Mouse (Mus musculus) left cerebral cortex, adult 18-20 months (tissue): ENCODE measurements around the gene Cdh10. TPM values are rescaled to one million over a fixed set of nuclear protein-coding genes. Genes with fewer than 3 reads are reported as not detected.

Experiments used
- DNase-seq, 2 experiments: peaks; one replicate each; pipeline ENCODE4 v3.0.0; 2021 to 2022; ENCODE audit warnings: low spot score in 2 of 2, mixed read lengths in 1 of 2
- total RNA-seq, 2 experiments: library from RNA; stranded (reverse); gene quantifications; 2 replicates each; pipeline ENCODE4 v1.2.3; 2021

The Cdh10 gene
- total RNA-seq, 2 experiments from 2014 or later = 44.8 to 50.9 TPM

DNA sequence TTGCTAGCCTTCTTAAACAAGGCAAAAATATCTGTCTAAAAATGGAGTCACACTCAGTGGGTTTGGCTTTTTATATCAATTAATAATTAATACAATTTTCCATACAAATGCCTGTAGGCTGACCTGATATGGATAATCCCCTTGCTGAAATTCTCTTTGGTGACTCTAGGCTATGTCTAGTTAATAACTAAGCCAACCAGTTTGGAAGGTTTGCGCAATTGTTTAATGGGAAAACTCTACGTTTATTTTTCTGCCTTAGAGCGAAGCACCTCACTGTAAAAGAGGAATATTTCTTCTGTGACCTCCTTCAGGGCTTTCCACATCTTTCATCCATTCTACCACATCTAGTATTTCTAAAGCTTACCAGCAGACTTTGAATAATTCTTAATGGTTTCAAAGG lies 133.5 kb downstream of the Cdh10 start:
- DNase-seq = no peak

DNA sequence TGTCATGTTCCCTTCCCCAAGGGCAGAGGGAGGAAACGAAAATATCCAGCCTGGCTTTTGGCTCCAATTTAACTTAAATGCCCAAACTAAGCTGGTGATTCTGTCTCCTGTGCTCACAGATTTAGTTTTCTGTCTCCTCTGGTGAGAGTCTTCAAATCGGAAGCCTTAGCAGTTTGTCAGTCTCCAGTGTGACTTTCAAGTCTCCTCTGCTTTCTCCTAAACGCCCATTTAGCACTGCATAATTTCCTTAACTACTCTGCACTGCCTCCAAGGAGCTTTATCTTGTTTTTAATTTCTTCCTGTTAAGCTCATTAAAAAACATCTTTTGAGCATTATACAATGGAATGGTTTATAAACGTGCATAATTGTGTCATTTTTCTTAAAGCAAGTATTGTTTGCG lies 156.3 kb downstream of the Cdh10 start:
- DNase-seq = no peak

DNA sequence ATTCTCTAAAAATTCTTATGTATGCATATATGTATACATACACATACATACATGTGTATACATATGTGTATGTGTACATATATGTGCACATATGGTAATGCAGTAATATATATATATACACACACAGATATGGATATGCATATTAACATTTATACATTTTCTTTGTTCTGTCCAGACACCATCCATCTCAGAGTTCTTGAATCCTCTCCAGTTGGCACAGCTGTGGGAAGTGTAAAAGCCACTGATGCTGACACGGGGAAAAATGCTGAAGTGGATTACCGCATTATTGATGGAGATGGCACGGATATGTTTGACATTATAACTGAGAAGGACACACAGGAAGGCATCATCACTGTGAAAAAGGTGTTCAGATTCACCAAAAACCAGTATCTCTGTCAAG lies 166.1 kb downstream of the Cdh10 start:
- no peak for DNase-seq

DNA sequence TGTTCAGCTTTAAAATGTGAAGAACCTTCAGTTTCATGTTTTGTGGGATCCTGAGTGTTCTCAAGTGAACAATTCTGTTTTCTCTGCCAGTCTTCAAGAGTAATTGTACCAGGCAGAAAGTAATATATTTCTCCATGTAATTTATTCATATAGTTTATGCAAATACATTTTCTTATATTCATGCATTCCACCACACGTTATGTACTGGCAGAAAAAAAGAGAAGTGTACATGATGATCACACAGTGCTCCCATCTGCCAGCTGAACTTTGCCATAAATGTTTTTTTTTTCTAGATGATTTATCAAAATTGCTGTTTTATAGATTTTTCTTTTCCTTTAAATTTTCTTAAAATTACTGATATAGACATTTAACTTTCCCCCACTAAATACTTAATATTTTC lies 168.9 kb downstream of the Cdh10 start:
- DNase-seq = no peak

DNA sequence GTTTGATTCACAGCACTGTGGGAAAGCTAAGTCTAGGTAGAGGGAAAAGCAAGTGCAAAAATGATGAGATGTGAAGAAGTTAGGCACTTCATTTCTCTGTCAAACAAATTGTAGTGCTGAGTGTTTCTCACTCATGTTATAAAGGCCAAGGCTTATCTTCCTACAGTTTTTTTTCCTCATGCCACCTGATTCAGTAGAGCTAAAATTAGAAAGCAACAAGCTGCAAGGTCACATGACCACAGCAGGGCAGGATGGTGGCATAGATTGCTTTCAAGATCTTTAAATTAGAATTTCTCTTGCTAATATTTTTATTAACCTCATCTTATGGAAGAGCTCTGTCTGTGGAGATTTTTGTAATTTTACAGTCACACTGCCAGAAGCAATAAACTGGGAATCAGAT lies 174.8 kb downstream of the Cdh10 start:
- no peak for DNase-seq

DNA sequence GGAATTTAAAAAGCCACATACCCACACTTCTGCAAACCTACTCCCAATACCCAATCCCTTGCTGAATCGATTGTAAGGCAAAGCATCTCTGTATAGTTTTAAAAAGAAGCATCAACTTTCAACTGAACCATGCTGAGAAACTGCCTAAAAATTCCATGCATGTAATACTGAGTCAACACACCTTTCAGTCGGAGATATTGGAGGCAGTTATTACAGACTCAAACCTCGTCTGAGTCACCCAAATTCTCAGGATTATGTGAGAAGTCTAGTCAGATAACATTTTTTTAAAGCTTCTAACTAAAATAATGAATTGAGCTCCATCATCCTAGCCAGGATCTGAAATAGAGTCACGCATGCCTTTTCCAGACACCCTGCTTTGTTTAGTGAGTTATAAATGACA lies 175.5 kb downstream of the Cdh10 start:
- no peak for DNase-seq

DNA sequence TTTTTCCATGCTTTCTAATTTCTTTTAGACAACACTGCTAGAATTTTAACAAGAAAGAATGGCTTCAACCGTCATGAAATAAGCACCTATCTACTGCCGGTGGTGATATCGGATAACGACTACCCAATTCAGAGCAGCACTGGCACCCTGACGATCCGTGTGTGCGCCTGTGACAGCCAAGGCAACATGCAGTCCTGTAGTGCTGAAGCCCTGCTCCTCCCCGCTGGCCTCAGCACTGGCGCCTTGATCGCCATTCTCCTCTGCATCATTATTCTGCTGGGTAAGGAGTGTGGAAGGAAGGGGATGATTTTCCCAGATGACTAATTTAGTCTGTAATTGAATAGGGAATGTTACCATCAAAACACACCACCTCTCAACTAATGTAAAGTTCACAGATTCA lies 192.1 kb downstream of the Cdh10 start:
- no peak for DNase-seq

DNA sequence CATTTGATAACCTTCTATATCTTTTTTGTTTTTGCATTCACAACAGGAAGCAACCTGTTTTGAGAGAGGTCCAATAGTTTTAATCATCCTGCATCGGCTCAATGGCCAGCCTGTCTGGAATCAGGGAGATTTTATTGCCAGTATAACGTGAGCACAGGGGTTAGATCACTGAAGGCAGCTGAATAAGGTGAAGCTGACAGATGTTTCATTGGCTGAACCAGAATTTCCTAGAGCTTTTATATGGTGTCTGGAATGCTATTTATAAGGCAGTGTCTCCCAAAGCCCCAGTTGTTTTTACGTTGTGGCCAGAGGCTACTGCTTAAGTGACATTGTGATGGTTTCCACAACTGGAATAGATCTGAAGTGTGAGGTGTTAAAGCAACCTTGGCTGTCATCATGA lies 214.2 kb downstream of the Cdh10 start:
- no peak for DNase-seq

DNA sequence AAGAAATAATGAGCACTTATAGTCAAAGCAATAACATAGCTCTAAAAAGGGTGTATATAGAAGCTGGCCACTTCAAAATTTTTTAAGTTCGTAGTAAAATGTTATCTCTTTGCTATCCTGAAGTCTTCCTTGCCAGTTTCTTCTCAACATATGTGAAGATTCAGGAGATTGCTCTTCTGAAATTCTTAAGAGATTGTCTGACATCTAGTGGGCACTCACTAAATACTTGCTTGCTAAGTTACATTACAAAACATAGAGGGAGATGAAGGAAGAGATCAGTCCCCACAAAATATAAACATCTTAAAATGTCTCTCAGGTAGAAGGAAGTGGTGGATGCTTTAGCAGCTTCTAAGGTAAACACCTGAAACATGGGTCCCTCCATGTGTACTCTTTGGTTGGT lies 221.3 kb downstream of the Cdh10 start:
- no peak for DNase-seq
